Mouse (Mus musculus) C2C12 (cell line): ENCODE data around the gene Mtss1l.

Experiments
- CEBPB ChIP-seq: IDR thresholded peaks from one replicate; pipeline ENCODE4 v1.6.1; 2011; ENCODE audit warnings: low read depth, mild to moderate bottlenecking, control low read depth, moderate library complexity
- CTCF ChIP-seq: IDR thresholded peaks from one replicate; pipeline ENCODE4 v1.5.1; 2011; ENCODE audit not compliant: control insufficient read depth, insufficient read depth, insufficient read length
- FOSL1 ChIP-seq: IDR thresholded peaks from one replicate; pipeline ENCODE4 v1.8.0; 2011; ENCODE audit warnings: mild to moderate bottlenecking, low read length; ENCODE audit not compliant: poor library complexity, insufficient read depth, severe bottlenecking
- MAX ChIP-seq: IDR thresholded peaks from one replicate; pipeline ENCODE4 v1.6.1; 2011; ENCODE audit warnings: mild to moderate bottlenecking, control low read depth
- MYOD1 ChIP-seq: IDR thresholded peaks from one replicate; pipeline ENCODE4 v1.6.1; 2011; ENCODE audit warnings: low read depth; ENCODE audit not compliant: control insufficient read depth, insufficient read length
- MYOG ChIP-seq: IDR thresholded peaks from one replicate; pipeline ENCODE4 v1.6.1; 2011; ENCODE audit not compliant: control insufficient read depth, insufficient read length; ENCODE audit errors: extremely low read depth
- USF1 ChIP-seq: IDR thresholded peaks from one replicate; pipeline ENCODE4 v1.6.1; 2011; ENCODE audit warnings: low read depth, mild to moderate bottlenecking, control low read depth, moderate library complexity

DNA sequence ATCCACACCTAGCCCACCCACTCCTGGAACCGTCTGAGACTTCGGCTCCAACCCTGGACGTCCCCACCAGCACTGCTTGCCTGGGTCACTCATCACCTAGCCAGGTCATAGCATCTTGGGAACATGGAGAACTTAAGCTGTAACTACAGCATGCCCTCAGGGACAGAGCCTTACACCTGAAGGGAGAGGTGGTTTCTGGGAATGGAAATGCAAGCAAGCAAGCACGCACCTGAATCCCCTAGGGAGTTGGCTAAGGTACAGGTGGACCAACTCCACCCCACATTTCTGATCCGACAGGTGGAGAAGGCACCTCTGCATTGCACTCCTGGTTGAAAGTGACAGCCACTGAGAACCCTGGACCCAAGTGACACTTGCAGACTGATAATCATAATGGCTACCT lies 30.2 kb downstream of the Mtss1l start:
- TF ChIP-seq CTCF (no peak), MYOD1 (no peak), FOSL1 (no peak), MAX (no peak), USF1 (no peak), CEBPB (no peak), MYOG (no peak)
